10 mouse cellular contexts compared by ENCODE assay signal in the genomic region with DNA sequence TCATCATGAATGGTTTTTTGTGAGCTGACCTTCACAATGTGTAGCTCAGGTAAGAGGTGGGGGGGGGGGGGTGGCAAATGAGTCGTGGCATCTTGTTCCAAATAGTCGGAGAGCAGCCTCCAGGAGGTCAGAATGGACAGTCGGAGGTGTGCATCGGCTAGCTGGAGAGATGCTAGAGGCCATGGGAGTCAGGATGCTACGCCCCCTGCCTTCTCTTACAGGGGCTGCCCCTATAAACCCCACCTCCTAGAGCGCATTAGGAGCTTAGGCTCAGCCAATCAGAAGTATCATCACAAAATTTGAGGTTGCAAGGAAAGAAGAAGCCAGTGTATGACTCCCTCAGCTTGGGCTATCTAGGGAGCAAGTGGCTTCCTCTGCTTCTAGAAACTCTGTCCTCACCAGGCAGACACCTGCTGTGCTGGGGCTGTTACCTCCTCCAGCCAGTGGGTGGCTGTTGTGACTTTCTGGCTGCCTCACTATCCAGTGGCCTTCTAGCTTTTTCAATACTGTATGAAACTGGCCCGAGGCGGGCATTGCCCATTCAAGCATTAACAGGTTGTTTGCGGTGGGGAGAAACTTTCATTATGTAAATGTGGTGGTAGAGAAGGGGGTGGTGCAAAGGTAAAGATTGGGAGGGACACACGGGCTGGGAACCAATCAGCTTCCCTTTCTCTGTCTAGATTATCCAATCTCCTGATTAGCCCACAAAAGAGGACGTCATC.
DNase-seq lines count a peak whose midpoint lies in the region; ATAC-seq and TF ChIP-seq lines count a peak whose summit lies in the region.
"Had no signal": no experiment of that assay in that cellular context is flagged by ENCODE, and none has a peak within 500 bp of the region (broad histone marks: within the 10 kb centered on the region; RNA-seq: fewer than 3 reads in every experiment).

No protein-coding gene starts in this region.

- peak; percentile 28; the same call in 1 of the 2 replicates for TF ChIP-seq CTCF in lung, adult 2 months (IDR thresholded peaks at IDR 0.05; ENCODE audit: insufficient read depth, low read length)
- TF ChIP-seq CTCF in cerebellum, adult 2 months (IDR thresholded peaks at IDR 0.05; ENCODE audit: borderline replicate concordance, insufficient read depth, low read depth, low read length): no peak

- no peak for ATAC-seq in forebrain, embryonic 16.5 days

- TF ChIP-seq POLR2A in lung, adult 2 months (IDR thresholded peaks at IDR 0.05; ENCODE audit: borderline replicate concordance, extremely low read depth, low read depth, low read length): no peak
- TF ChIP-seq POLR2A in cerebellum, adult 2 months (IDR thresholded peaks at IDR 0.05; ENCODE audit: borderline replicate concordance, insufficient read depth, low read length): no peak

- DNase-seq in lung, adult 2 months: no peak
- no peak for DNase-seq in lung, postnatal 14 days
- DNase-seq in kidney, adult 8-10 months: peak; percentile 36 to 43
- peak; percentile 30 for DNase-seq in lung, postnatal 36 days
- no peak for DNase-seq in cerebellum, adult 2 months
- DNase-seq in ovary, postnatal 10 days (ENCODE audit: low spot score): no peak
- no peak for DNase-seq in adrenal gland, postnatal 25 days
- DNase-seq: cerebellum, postnatal 36 days had no signal

- H3K9me3 ChIP-seq in forebrain, embryonic 16.5 days (ENCODE audit: control insufficient read depth, low read length): no peaks in the 10 kb centered on the region
- H3K9me3 ChIP-seq: limb, embryonic 12.5 days had no signal

- H3K36me3 ChIP-seq in forebrain, embryonic 16.5 days (ENCODE audit: control insufficient read depth, insufficient read depth): no peaks in the 10 kb centered on the region
- H3K36me3 ChIP-seq: limb, embryonic 12.5 days had no signal

- H3K27me3 ChIP-seq in forebrain, embryonic 16.5 days (replicated peaks; ENCODE audit: control insufficient read depth, insufficient read depth, low read length): no peaks in the 10 kb centered on the region
- no peaks in the 10 kb centered on the region; the same call in 1 of the 2 replicates for H3K27me3 ChIP-seq in cerebellum, adult 2 months (ENCODE audit: control insufficient read depth, insufficient read depth, low read length)
- H3K27me3 ChIP-seq: limb, embryonic 12.5 days had no signal

- no peak overlapping the region for H3K9ac ChIP-seq in forebrain, embryonic 16.5 days (replicated peaks; ENCODE audit: low read depth, low read length)
- H3K9ac ChIP-seq: limb, embryonic 12.5 days had no signal

- no peak overlapping the region for H3K4me3 ChIP-seq in lung, adult 2 months (replicated peaks; ENCODE audit: extremely low read depth, low read depth, low read length)
- no peak overlapping the region for H3K4me3 ChIP-seq in forebrain, embryonic 16.5 days (replicated peaks; ENCODE audit: low read length)
- no peak overlapping the region for H3K4me3 ChIP-seq in cerebellum, adult 2 months (replicated peaks; ENCODE audit: insufficient read depth, low read depth, low read length)
- H3K4me3 ChIP-seq: limb, embryonic 12.5 days had no signal

- WGBS in lung, adult 2 months: 66% methylated on average over 11 of the region's 11 CpGs
- WGBS in forebrain, embryonic 16.5 days: 74% methylated on average over 11 of the region's 11 CpGs
- 74% methylated on average over 11 of the region's 11 CpGs for WGBS in cerebellum, adult 2 months

- no peaks in the 10 kb centered on the region for H3K4me1 ChIP-seq in lung, adult 2 months (ENCODE audit: control insufficient read depth, insufficient read depth, low read length)
- H3K4me1 ChIP-seq in forebrain, embryonic 16.5 days (replicated peaks; ENCODE audit: control insufficient read depth, insufficient read depth, low read length): no peaks in the 10 kb centered on the region
- H3K4me1 ChIP-seq in cerebellum, adult 2 months (ENCODE audit: control insufficient read depth, insufficient read depth, low read length): no peaks in the 10 kb centered on the region

- no peak overlapping the region for H3K4me2 ChIP-seq in forebrain, embryonic 16.5 days (ENCODE audit: low read length)
- H3K4me2 ChIP-seq: limb, embryonic 12.5 days had no signal

- H3K27ac ChIP-seq in forebrain, embryonic 16.5 days (ENCODE audit: low read length): no peak overlapping the region
- no peak overlapping the region for H3K27ac ChIP-seq in cerebellum, adult 2 months (ENCODE audit: insufficient read depth, low read length)
- H3K27ac ChIP-seq: limb, embryonic 12.5 days had no signal

Comparison
In these comparisons a context has a peak if more than half of its experiments do, and no peak if none do; other contexts are left out.
1. DNase-seq: peak in kidney, adult 8-10 months (2 of 2) and lung, postnatal 36 days (single experiment); none in lung, adult 2 months (single experiment), lung, postnatal 14 days (single experiment), cerebellum, adult 2 months (0 of 2), ovary, postnatal 10 days (single experiment) and adrenal gland, postnatal 25 days (single experiment).